ENCODE assay signal across 25 mouse cellular contexts in the genomic region with DNA sequence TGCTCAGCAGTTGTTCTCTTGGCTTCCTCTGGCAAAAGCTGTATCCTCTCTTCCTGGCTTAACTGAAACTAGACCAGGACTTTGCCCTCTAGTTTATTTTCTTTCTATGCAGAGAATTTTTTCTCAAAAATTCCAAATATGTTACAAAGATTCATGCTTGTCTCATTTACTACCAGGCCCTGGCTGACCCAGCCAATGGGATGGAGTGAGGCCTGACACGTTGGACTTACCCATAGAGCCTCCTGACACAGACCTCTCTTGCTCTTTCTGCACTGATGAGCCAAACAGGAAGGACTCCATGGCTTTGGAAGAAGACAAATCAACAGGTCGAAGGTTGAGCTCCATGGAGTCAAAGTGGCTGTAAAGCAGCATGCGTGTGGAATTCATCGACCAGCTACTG.
DNase-seq lines count a peak whose midpoint lies in the region; ATAC-seq and TF ChIP-seq lines count a peak whose summit lies in the region.
"Had no signal": no experiment of that assay in that cellular context is flagged by ENCODE, and none has a peak within 500 bp of the region (broad histone marks: within the 10 kb centered on the region; RNA-seq: fewer than 3 reads in every experiment).

No protein-coding gene starts in this region.

- no peak for ATAC-seq in liver, embryonic 11.5 days (replicated peaks; ENCODE audit: low FRiP score)
- ATAC-seq: forebrain, embryonic 16.5 days; liver, embryonic 12.5 days; midbrain, embryonic 13.5 days had no signal

- H3K9ac ChIP-seq in liver, adult 2 months (ENCODE audit: low read depth, low read length) = no peak overlapping the region
- H3K9ac ChIP-seq in liver, embryonic 11.5 days (ENCODE audit: low read depth, low read length) = no peak overlapping the region
- H3K9ac ChIP-seq: heart, embryonic 13.5 days; hindbrain, embryonic 13.5 days; liver, embryonic 12.5 days; midbrain, embryonic 13.5 days; stomach, embryonic 15.5 days had no signal

- 74% methylated on average over 4 of the region's 4 CpGs for WGBS in liver, adult 2 months
- 77% methylated on average over 4 of the region's 4 CpGs for whole genome bisulfite sequencing in liver, embryonic 11.5 days

- peak; percentile 39 for DNase-seq in heart, adult 11 months
- DNase-seq in heart, postnatal 36 days = no peak
- peak; percentile 35 for DNase-seq in liver, adult 2 months (ENCODE audit: extremely low read depth, low read depth, low spot score)
- DNase-seq in liver, embryonic 11.5 days (ENCODE audit: low spot score) = no peak
- DNase-seq in kidney, postnatal 25 days = peak; percentile 24 to 55
- DNase-seq in gastrocnemius, adult 18-20 months (ENCODE audit: low spot score) = no peak
- DNase-seq in thymus, postnatal 0 days (ENCODE audit: low spot score) = no peak
- no peak for DNase-seq in lung, postnatal 14 days
- DNase-seq: adrenal gland, postnatal 14 days; cerebellum, adult 2 months; cerebellum, postnatal 36 days; gastrocnemius, postnatal 14 days; heart, adult 18-20 months; layer of hippocampus, postnatal 36 days; lung, adult 18-20 months; lung, postnatal 10 days; retina, postnatal 1 day; thymus, postnatal 4 days had no signal

- TF ChIP-seq POLR2A in liver, adult 2 months (IDR thresholded peaks at IDR 0.05; ENCODE audit: extremely low read depth, insufficient read depth, low read length) = no peak

- no peak overlapping the region for H3K4me3 ChIP-seq in liver, adult 2 months (ENCODE audit: insufficient read depth, low read depth, low read length)
- no peak overlapping the region for H3K4me3 ChIP-seq in liver, embryonic 11.5 days (ENCODE audit: low read depth, low read length)
- H3K4me3 ChIP-seq: forebrain, embryonic 10.5 days; heart, embryonic 13.5 days; hindbrain, embryonic 13.5 days; liver, embryonic 12.5 days; midbrain, embryonic 13.5 days; stomach, embryonic 15.5 days had no signal

- no peaks in the 10 kb centered on the region for H3K36me3 ChIP-seq in liver, adult 2 months (ENCODE audit: control insufficient read depth, insufficient read depth, low read length)
- H3K36me3 ChIP-seq in liver, embryonic 11.5 days (ENCODE audit: control insufficient read depth, insufficient read depth, low read length) = no peaks in the 10 kb centered on the region
- H3K36me3 ChIP-seq: forebrain, embryonic 10.5 days; heart, embryonic 13.5 days; hindbrain, embryonic 13.5 days; liver, embryonic 12.5 days; midbrain, embryonic 13.5 days; stomach, embryonic 15.5 days had no signal

- intact Hi-C loops in heart, postnatal 36 days (cut with DNase I) = no loop called here

- H3K79me2 ChIP-seq in liver, adult 2 months (ENCODE audit: control insufficient read depth, insufficient read depth, low read length) = no peaks in the 10 kb centered on the region

- no peaks in the 10 kb centered on the region for H3K9me3 ChIP-seq in liver, embryonic 11.5 days (ENCODE audit: control insufficient read depth, low read length)
- H3K9me3 ChIP-seq: forebrain, embryonic 10.5 days; heart, embryonic 13.5 days; hindbrain, embryonic 13.5 days; liver, embryonic 12.5 days; midbrain, embryonic 13.5 days; stomach, embryonic 15.5 days had no signal

- no peaks in the 10 kb centered on the region for H3K27me3 ChIP-seq in liver, adult 2 months (ENCODE audit: control insufficient read depth, insufficient read depth, low read length)
- H3K27me3 ChIP-seq in liver, embryonic 11.5 days (replicated peaks; ENCODE audit: control insufficient read depth, insufficient read depth, low read length) = no peaks in the 10 kb centered on the region
- H3K27me3 ChIP-seq: heart, embryonic 13.5 days; hindbrain, embryonic 13.5 days; liver, embryonic 12.5 days; midbrain, embryonic 13.5 days; stomach, embryonic 15.5 days had no signal

- no peak overlapping the region for H3K27ac ChIP-seq in liver, adult 2 months (replicated peaks; ENCODE audit: insufficient read depth, low read depth, low read length)
- no peak overlapping the region for H3K27ac ChIP-seq in liver, embryonic 11.5 days (ENCODE audit: low read depth, low read length)
- H3K27ac ChIP-seq: forebrain, embryonic 10.5 days; heart, embryonic 13.5 days; hindbrain, embryonic 13.5 days; liver, embryonic 12.5 days; midbrain, embryonic 13.5 days; stomach, embryonic 15.5 days had no signal

- no peak for TF ChIP-seq CTCF in liver, adult 2 months (IDR thresholded peaks at IDR 0.05; ENCODE audit: low read depth, low read length)

- H3K4me1 ChIP-seq in liver, adult 2 months (ENCODE audit: control insufficient read depth, insufficient read depth, low read length) = no peaks in the 10 kb centered on the region; the same call in 1 of the 2 replicates
- H3K4me1 ChIP-seq in liver, embryonic 11.5 days (replicated peaks; ENCODE audit: control insufficient read depth, insufficient read depth, low read length) = no peaks in the 10 kb centered on the region
- H3K4me1 ChIP-seq: heart, embryonic 13.5 days; liver, embryonic 12.5 days; stomach, embryonic 15.5 days had no signal

- no peak overlapping the region for H3K4me2 ChIP-seq in liver, embryonic 11.5 days
- H3K4me2 ChIP-seq: heart, embryonic 13.5 days; hindbrain, embryonic 13.5 days; liver, embryonic 12.5 days; midbrain, embryonic 13.5 days; stomach, embryonic 15.5 days had no signal

Comparison
In these comparisons a context has a peak if more than half of its experiments do, and no peak if none do; other contexts are left out.
1. DNase-seq: peak in heart, adult 11 months (single experiment), liver, adult 2 months (single experiment) and kidney, postnatal 25 days (2 of 2); none in heart, postnatal 36 days (0 of 2), liver, embryonic 11.5 days (single experiment), gastrocnemius, adult 18-20 months (single experiment), thymus, postnatal 0 days (single experiment) and lung, postnatal 14 days (single experiment).